Mouse (Mus musculus) ES-CJ7 (cell line): ENCODE data around the gene Fars2.
"Not testable (repeated sequence)": the region's sequence is repeated elsewhere in the genome, so short reads cannot be mapped to it uniquely, and the experiment has no call there.

Source experiments
- DNase-seq: peaks from one replicate; pipeline ENCODE4 v3.0.0; 2011; ENCODE audit warnings: low read depth, low spot score

Fars2 gene

GRCm38 (mm10) chr13:36367712-36368491 lies 250.7 kb downstream of the Fars2 start:
- no peak for DNase-seq

- DNase-seq = no peak
Measured at GRCm38 (mm10) chr13:36368799-36369198, 251.6 kb downstream of the Fars2 start.

- DNase-seq = no peak
Measured at GRCm38 (mm10) chr13:36369400-36369799, 252.2 kb downstream of the Fars2 start.

- DNase-seq = no peak
Measured at GRCm38 (mm10) chr13:36383236-36383635, 266.0 kb downstream of the Fars2 start.

- no peak for DNase-seq
Measured at GRCm38 (mm10) chr13:36386074-36386473, 268.9 kb downstream of the Fars2 start.

- DNase-seq = no peak
Measured at GRCm38 (mm10) chr13:36391936-36392335, 274.7 kb downstream of the Fars2 start.

GRCm38 (mm10) chr13:36392666-36393065 lies 275.5 kb downstream of the Fars2 start:
- DNase-seq = no peak

GRCm38 (mm10) chr13:36401011-36401410 lies 283.8 kb downstream of the Fars2 start:
- no peak for DNase-seq

- DNase-seq = no peak
Measured at GRCm38 (mm10) chr13:36413276-36413675, 296.1 kb downstream of the Fars2 start.

- DNase-seq = no peak
Measured at GRCm38 (mm10) chr13:36415176-36415575, 298.0 kb downstream of the Fars2 start.

GRCm38 (mm10) chr13:36416546-36416945 lies 299.3 kb downstream of the Fars2 start:
- no peak for DNase-seq

GRCm38 (mm10) chr13:36419357-36419756 lies 302.1 kb downstream of the Fars2 start:
- DNase-seq = peak; percentile 14

GRCm38 (mm10) chr13:36422446-36422845 lies 305.2 kb downstream of the Fars2 start:
- DNase-seq = no peak

GRCm38 (mm10) chr13:36425824-36426705 lies 308.9 kb downstream of the Fars2 start:
- not testable (repeated sequence) for DNase-seq

GRCm38 (mm10) chr13:36429500-36430189 lies 312.4 kb downstream of the Fars2 start:
- no peak for DNase-seq

- DNase-seq = no peak
Measured at GRCm38 (mm10) chr13:36430420-36431114, 313.4 kb downstream of the Fars2 start.

GRCm38 (mm10) chr13:36431974-36432518 lies 314.8 kb downstream of the Fars2 start:
- DNase-seq = no peak

GRCm38 (mm10) chr13:36444748-36445423 lies 327.7 kb downstream of the Fars2 start:
- DNase-seq = no peak

- DNase-seq = peak; percentile 4
Measured at GRCm38 (mm10) chr13:36447947-36448346, 330.7 kb downstream of the Fars2 start.

GRCm38 (mm10) chr13:36448565-36448964 lies 331.4 kb downstream of the Fars2 start:
- DNase-seq = no peak
